Mouse (Mus musculus): ENCODE data around the gene Ppp1r13b.

- TF ChIP-seq CTCF (IDR thresholded peaks at IDR 0.05; ENCODE audit: low read depth, low read length): no peak
- TF ChIP-seq GATA1 (IDR thresholded peaks at IDR 0.05; ENCODE audit: borderline replicate concordance, low read length): no peak
- TF ChIP-seq TAL1 (conservative IDR thresholded peaks at IDR 0.05; ENCODE audit: low read depth, low read length): no peak
- no peak for TF ChIP-seq GATA2 (IDR thresholded peaks at IDR 0.05; ENCODE audit: borderline replicate concordance, low read depth, low read length)
These were observed 3.9 kb upstream of the Ppp1r13b start for GRCm38 (mm10) chr12:111911796-111912195.
